Mouse (Mus musculus) layer of hippocampus, adult 11-12 months (tissue): ENCODE measurements around the gene Clec16a.

Experiments used
- DNase-seq: peaks from one replicate; pipeline ENCODE4 v3.0.0; 2022; ENCODE audit warnings: low spot score

Clec16a gene

DNA sequence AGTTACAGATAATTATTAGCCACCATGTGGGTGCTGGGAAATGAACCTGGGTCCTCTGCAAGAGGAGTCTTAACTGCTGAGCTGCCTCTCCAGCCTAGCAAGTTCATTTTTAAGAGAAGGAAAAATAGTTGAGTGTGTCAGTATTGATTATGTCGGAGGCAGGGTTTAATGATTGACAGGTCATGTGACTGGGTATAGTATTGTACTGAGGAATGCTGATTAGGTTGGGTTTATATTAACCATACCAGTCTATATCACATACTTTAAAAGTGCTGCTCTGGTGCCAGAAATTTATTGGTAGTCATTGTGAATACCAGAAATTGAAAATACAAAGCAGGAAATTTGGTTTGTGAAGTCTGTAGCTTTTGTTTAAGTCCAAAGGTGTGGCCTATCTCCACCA is 130.5 kb downstream of the Clec16a start:
- DNase-seq: no peak

DNA sequence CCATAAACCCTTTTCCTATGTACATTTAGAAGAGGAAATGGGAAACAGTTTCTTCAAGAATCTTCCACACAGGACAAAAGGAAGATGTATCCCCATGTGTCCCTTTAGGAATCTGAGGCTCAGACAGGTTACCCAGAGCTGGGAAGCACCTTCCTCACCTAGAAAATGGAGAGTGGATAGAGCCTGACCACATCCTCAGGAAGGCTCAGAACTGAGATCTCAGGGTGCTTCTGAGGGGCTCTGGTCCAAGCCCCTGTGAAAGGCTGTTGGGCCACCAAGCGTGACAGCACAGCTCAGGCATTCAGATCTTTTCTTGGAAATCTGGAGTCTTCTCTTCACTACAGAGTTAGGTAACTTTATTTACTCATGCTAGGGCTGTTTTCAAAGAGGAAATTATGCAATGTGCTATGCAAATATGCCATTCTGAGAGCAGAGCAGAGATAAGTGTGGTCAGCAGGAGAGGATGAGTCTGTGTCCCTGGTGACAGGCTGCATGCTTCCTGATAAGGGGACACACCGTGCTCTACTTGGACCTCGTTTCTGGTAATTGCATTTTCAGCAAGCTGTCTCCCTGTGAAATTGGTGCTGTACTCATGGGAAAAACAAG is 131.4 kb downstream of the Clec16a start:
- DNase-seq: no peak

DNA sequence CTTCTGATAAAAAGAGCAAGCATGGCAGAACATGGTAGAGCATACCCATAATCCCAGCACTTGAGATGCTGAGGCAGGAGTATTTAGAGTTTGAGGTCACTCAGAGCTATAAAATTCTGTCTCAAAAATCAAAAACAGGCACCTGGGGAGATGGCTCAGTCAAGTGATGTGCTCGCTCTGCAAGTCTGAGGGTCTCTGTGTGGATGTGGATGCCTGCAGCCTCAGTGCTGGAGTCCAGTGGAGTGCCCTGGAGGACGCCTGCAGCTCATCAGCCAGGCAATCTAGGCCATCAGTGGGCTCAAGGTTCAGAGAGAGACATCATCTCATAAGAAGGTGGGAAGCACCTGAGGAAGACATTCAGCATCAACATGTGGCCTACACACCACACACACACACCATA is 137.4 kb downstream of the Clec16a start:
- DNase-seq: no peak

DNA sequence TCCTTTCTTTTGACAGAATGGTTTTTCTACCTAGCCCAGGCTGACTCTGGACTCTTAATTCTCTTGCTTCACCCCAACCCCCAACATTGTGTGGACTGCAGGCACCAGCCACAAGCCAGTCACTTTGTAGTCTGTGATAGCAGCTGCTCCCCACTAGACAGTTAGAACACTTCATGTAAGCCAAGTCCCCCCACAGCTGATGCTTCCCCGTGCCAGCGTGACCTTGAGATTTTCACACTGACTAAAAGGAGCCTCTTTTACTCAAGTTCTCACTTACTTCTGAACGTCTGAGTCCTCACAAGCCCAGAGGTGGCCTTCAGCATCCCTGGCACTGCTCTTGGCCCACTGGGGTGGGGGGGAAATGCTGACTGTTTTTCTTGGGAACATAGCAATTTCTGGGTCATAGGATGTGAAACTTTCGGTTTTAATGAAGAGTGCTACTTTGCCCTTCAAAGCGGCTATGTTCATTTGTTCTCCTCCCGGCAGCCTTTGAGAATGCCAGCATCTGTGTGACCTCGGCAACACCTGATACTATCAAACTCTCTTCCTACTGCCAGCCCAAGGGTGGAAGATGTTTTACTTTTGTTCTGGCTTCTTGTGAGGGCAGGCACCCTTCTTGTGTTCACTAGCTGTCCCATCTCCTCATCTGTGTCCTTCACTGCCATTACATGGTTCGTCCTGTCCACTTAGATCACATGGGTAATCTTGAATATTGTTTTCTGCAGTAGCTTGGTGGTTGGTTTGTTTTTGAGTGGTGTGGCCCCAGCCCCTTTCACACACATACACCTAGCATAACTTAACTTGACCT is 138.3 kb downstream of the Clec16a start:
- DNase-seq: no peak

DNA sequence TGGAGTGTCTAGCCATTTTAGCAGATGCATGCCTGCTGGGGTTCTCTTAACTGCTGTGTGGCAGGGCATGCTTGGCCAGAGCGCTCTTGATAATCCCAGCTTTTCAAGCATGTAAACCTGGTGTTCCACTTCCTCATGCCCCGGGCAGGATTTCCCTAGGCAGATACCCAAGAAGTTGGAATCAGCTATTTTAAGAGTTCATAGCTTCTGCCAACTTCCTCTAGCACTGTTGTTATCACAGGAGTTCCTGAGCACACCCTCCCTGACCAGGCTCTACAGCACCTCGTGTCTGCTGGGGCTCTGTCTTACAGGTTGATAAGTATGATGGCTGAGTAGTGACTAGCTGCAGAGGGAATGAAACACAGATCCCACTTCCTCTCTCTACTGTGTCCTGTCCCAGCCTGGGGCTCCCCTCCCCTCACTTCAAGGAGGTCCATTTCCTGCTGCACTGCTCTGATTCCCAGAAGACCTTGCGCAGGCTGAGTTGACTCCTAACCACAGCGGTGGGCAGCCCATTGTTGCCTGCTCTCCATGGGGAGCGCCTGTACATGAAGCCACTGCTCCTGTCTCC is 144.7 kb downstream of the Clec16a start:
- DNase-seq: no peak

DNA sequence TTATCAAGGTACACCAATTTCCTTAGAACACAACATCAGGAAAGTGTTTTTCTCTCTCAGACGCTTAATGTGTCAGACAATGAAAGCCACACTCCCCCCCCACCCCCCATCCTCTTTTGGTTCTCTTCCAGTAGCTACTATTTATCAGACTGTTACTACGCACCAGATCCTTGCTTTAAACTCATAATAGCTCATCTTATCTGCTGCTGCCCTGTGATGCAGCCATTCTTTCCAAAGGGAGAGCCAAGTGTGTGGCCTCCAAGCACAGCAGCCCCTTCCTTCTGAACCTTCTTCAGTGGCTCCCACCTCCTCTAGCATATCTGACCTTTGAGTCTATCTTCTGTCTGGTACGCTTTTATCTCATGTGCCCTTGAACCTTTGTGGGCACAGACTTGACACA is 145.3 kb downstream of the Clec16a start:
- no peak for DNase-seq

DNA sequence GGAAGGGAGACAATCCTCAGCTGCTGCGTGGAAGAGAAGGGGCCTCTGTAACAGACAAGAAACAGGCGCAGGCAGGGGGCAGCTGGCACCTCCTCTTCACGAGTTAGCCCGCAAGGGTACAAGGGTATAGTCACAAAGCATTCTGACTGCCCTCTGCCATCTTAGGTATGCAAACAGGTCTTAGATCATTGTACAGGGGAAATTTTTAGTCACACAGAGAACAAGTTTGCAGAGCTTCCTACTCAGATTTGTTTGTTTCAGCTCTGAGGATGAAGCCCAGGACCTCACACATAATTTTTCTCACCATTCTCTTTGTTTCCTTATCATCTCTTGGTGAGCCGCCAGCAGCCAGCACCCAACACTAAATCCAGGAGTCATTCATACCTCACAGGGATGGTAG is 146.6 kb downstream of the Clec16a start:
- no peak for DNase-seq

DNA sequence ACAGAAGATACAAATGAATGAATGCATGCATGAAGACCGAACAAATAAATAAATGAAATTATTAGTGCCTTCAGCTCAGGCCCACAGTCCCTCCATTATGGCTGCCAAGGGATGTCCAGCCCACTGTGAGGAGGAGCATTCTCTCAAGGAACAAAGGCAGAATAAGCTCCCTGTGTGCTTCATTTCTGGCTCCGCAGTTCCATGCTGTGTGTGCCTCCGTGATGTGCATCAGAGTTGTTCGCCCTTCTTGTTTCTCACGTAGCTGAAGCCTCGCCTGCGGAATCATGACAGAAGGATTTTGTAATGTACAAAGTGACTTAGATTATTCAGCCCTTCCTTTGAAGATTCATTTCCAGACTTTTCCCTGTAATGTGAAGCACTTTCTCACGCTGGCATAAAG is 147.7 kb downstream of the Clec16a start:
- no peak for DNase-seq

DNA sequence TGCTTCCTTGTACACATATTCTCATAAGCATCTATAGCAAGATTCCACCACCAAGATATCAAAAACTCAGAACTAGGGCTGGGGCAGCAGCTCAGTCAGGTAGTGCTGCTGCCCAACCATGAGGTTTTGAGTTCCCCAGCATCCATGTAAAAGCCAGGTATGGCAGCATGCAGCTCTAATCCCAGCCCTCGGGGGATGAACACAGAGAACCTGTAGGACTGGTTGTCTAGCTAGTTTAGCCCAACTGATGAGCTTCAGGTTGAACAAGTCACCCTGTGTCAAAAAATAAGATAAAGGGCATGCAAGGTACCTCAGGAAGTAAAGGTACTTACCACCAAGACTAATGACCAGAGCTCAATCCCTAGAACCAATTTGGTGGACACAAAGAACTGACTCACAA is 148.3 kb downstream of the Clec16a start:
- DNase-seq: no peak

DNA sequence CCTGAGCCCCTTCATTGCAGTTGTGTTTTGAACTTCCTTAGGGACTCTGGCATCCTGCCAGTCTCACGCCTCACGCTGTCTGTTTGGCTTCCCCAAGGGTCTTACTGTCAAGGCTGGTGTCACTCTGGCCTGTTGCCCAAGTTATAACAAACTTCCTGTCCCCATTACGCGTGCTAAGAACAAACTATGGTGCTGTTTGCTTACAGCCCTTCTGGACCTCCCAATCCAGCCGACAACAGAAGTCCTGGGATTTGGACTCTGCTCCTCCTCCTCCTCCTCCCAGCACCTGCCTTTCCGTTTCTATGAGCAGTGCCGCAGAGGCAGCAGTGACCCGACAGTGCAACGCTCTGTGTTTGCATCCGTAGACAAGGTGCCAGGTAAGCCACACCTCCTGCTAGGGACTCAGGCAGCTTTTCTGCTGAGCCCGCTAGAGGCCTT is 149.3 kb downstream of the Clec16a start:
- DNase-seq: no peak

DNA sequence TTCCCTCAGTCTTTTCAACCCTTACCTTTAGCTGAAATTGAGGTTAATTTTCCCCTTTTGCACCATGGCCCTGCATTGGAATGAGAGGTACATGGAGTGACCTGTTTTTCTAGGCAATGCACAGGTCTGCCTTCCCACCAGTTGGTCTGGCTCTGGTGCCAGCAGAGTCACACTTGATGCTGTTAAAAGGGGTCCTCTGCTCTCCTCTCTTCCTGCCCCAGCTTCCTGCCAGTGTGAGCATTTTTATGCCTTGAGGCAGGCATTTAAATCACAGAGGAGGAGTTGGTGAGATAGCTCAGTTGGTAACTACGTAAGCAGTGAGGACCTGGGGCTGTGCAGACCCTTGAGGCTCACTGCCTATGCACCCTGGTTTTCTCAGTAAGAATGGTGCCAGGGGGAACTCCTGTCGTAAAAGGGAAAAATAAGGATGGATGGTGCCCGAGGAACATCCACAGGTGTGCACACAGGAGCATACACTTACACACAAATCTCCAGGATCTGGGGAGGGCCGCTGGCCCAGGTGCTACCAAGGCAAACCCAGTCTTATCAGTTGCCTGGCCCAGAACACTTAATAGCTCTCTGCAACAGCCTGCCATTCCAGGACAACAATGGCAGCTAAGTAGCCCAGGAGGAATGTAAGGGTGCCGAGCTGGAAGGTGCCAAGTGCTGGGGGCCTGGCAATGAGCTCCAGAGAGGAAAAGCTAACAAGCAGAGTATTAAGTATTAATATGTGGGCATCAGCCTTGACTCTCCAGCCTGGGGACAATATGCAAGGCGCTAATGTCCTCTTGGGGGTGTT is 152.9 kb downstream of the Clec16a start:
- DNase-seq: no peak

DNA sequence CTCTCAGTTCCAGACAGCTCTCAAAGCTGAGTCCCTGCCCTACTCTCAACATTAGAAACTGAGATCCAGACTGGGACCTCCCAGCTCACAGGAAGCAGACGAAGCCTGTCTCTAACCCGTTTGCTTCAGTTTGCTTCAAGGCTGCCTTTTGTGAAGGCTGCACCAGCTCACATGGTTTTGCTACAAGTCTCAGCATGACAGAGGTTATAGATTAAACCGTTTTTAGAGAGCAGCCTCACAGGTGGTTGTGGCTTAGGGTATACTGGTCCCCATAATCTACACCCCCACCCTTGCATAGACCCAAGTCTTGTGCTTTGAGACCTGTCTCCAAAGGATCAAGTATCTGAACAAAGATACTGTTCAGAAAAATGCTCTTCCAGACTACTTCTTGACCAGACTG is 154.2 kb downstream of the Clec16a start:
- DNase-seq: no peak

DNA sequence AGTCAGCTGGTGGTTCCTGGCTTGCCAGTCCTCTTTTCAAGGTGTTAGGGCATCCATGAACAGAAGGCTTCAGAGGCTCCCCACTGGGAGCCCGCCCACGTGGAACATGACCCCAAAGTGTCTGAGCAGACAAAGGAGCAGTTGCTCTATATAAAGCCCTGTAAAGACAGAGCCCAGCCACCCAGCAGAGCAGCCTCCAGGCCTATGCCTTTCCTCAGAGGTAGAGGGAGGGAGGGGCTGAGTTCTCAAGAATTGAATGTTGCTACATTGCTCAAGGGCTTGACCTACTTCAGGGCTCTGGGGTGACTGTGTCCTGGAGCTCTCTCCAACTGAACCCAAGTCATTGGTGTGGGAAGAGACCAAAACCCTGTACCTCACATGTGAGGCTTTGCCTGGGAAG is 155.0 kb downstream of the Clec16a start:
- no peak for DNase-seq

DNA sequence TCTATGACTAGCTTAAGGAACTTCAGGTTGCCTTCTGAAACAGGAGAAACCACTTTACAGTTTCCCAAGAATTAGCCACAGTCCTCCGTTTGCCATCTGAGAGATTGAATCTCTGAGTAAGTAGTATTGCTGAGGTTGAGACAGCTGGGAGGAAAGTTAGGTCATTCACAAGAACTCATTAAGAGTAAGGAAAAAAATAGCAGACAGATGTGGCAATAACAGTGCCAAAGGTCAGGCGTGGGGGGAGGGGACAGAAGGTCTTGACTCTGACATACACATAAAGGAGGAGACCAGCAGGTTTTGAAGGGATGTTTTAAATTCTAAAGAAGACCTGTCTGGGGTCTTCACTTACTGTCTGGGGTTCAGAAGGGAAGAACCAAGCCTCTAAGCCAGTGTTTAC is 157.3 kb downstream of the Clec16a start:
- no peak for DNase-seq

DNA sequence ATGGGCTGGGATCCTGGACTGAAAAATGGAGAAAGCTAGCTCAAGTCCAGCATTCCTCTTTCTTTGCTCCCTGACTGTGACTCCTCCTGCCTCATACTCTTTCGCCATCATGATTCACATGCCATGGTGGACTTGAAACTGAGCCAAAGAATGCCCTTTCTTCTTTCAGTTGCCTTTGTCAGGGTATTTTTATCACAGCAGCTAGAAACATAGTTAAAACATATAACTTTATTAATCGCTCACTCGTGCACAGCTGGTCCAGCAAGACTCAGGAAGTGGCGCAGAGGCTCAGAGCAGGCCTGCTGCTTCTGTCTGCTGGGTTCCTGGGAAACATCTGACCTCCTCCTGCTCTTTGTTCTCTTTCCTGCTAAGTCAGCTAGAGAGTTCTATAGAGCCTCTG is 158.8 kb downstream of the Clec16a start:
- no peak for DNase-seq

DNA sequence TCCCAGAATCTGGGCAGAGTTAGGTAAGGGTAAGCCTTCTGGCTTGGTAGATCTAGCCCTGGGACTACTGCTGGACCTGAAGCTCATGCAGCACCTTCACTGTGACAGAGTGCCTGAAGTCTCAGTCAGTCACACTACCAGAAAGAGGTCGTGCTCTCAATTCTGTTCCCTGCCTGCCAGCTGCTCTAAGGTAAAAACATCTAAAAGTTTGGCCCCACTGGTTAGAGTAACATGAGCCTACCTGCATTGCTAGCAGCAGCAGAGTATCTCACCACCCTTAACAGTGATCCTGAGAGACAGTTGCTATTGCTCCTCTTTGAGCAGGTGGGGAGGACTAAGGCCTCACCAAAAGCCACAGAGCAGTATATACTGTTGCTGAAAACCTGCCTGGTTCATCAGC is 160.3 kb downstream of the Clec16a start:
- DNase-seq: no peak

DNA sequence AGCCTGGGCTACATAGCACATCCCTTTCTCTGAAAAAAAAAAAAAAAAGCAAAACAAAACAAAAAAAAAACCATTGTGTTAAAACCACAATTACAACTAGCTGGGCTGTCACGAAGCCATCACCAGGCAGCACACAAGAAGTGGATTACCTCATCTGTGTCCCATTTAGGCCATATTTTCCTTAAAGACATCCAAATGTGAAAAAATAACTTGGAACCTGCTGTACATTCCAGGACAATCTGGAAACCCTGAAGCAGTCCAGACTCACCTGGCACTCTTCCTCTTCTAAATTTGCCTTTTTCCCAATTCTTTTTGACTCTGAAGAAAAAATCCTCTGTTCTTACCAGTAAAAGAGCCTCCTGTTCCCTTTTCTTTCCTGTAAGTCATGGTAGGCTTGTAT is 166.4 kb downstream of the Clec16a start:
- DNase-seq: no peak

DNA sequence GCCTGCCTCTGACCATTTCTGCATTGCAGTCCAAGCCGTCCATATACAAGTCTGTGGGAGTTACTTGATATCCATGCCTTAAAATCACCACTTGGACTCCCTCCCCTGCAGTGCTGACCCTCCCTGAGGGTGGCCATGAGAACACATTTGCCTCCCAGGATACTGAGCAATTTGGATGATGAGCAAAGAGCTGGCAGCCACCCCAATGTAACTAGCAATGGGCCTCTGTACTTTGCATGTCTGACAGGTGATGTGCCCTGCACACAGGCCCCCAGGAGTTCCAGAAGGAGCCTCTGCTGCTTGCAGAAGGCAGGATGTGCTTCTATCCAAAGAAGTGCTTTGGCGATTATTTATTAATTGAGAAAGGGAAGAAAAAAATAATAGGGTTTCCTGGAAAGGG is 167.9 kb downstream of the Clec16a start:
- DNase-seq: no peak

DNA sequence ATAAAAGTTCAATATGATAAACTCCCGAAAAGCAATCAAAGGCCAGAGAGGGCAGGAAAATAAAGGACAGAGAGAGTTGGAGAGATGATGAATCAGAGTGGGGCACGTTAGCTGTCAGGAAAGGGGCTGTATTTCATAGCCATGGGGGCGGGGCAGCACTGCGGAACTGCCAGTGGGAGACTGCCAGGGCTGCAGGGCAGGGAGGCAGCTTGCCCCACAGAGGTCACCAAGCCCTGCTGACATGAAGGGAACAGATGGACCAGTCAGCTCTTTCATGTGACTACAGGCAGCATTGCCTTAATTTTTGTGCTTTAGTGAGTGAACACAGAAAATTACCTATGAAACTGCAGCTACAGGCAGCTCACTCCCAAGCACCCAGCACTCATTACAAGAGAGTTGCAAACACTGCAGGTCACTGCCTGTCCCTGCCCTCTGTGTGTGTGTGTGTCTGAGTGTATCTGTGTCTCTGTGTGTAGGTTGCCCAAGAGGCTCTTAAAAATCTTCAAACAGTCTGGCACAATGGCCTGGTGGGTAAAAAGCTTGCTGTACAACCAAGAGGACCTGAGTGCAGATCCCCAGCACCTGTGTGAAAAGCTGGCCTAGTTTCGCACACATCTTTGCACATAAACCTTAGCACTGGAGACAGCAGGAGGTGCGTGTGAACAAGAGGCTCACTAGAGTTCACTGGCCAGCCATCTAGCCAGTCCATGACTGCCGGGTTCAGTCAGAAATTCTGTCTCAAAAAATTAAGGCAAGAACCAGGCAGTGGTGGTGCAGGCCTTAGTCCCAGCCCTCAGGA is 168.5 kb downstream of the Clec16a start:
- no peak for DNase-seq

DNA sequence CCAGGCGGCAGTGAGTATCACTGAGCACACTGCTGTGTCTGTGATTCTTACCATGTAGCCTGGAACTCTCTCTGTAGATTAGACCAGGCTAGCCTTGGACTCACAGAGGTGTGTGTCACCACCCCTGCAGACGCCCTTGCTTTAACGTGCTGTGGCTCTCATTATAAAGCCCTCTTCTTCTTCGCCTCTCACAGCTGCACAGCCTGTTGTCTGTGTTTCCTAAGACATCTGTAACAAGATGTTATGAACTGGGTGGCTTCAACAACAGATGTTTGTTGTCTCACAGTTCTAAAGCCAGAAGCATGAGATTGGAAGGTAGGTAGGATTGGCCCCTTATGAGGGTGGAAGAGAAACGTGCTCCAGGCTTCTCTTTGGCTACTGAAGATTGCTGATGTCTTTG is 170.1 kb downstream of the Clec16a start:
- DNase-seq: no peak

DNA sequence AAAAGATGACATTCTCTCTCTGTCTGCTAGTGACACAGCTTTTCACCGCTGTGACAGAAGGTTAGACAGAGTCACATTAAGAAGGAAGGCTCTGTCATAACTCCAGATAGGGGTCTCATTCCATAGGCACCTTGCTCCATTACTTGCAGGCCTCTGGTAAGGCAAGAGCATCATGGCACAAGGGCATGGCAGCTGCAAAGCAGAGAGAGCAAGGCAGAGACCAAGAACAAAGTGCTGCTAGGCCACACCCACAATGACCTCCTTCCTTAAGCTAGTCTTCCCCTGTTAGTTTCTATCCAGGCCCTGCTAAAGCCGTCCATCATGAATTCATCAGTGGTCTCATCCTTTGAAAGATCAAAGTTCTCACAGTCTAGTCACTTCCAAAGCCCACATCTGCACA is 170.5 kb downstream of the Clec16a start:
- DNase-seq: no peak

DNA sequence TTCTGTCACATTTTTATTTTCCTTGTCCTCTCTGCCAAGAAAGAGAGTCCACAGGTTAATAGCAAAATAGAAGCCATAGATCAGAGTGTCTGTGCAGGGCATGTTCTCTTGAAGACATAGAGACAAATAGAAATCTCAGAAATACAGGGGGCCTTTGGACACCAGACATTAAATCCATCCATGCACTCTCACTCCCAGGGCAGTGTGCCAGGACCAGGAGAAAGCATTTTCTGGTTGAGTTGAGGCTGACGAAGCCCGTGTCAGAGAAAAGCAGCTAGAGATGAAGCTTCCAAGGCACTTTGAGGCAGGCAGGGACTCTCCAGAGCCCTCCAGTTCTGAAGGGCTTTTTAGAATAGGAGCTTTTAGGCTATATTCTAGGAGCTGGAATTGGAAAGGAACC is 171.6 kb downstream of the Clec16a start:
- DNase-seq: no peak
